Mouse (Mus musculus) cerebellum, adult (tissue): Measurements from ENCODE around the gene Slc6a17.

Experiments
- ATAC-seq: cut with Nextera tagmentation; 2 replicates; pipeline ENCODE4 v1.9.2; 2017; ENCODE audit warnings: mild to moderate bottlenecking, moderate library complexity, mixed read lengths; ENCODE audit not compliant: insufficient number of reproducible peaks, low FRiP score, low TSS enrichment

The Slc6a17 gene

DNA sequence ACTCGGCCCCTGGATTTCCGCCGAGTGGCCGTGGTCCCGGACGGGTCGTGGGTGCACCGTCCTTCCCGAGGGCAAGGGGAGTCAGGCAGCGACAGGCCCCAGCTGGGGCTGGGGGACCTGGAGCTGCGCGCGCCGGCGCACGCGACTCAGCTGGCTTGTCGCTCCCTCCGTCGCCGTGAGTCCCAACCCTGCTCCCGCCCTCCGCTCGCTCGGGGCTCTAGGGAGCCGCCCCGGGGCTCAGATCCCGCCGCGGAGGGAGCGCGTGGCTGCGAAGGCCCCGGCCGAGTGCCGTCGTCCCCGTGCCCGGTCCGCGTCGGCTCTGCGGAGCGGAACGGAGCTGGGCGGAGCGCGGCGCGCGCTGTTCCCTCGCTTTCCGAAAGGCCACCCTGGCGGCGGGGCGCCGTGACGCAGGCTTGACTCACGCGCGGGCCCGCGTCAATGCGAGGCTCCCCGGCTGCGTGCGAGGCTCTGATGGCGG lies at the start of gene Slc6a17:
Gene Slc6a17, minus strand, starts transcription at position 388 of the 478 bp plus-strand sequence.
- ATAC-seq: peak; percentile 71

DNA sequence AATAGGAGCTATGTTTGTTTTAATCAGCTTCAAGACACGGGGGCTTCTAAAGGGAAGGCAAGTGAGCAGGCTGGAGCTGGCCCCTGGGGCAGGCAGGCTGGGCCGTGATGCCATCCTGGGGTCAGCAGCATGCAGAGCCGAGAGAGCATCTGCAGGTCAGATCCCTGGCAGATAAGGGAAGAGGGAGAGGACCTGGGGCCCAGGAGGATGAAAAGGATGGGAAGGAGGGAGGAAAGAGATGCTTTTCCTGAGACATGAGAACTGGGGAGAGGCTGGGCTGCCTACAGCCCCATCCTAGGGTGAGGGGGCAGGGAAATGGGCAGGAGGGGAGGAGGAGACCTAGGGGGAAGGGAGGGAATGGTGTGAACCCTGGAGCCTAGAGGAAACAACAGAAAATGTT lies 47.5 kb upstream of the Slc6a17 start:
- ATAC-seq: no peak

DNA sequence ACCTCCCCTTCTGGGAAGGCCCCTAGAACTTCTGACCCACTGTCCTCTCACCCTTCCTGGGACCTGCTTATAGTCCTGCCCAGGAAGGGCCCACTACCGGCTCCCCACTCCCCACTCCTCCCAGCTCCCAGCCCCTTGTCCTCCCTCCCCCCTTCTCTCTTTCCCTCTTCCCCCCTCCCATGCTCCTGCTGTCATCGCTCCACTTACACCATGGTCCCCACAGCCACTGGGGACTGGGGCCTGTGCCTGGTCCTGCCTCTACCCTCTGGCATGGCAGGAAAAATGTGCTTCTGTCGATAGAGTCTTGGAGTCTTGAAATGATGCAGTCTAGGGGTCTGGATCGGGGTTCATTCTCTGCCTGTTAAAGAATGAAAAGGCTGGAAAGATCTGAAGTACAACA lies 46.1 kb upstream of the Slc6a17 start:
- ATAC-seq: no peak

DNA sequence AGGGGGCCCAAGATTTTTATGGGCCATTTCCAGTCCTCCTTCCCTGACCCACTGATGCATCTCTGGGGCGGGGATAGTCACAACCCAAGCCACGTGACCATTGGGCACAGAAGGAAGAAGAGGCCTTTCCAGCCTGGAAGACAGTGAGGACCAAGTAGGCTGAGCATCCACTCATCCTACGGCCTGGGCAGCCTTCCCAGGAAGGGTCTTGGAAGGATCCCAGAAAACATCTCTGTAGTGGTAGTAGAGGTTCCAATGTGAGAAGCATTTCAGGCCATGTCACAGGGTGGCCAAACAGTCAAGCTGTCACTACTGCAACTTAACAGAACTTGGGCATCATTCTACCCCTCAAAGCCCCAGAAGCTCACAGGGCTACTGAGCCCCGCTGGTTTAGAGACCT lies 44.8 kb upstream of the Slc6a17 start:
- no peak for ATAC-seq

DNA sequence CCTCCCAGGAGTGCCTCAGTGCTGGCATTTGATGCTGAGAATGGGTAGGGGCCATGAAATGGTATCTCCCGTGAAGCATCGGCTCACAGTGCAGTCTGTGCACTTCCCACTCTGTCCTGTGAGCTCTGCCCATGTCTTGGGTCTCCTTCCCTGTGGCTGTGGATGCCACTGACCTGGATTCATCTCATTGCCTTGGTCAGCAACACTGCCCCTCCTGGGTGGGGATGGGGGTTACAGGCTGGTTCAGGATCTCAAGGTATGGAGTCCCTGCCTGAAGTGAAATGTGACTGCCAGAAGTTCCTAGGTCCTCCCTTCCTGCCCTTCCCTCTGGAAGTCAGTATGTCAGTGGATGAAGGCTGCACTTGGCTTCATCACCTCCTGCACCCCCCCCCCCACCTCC lies 44.3 kb upstream of the Slc6a17 start:
- ATAC-seq: no peak

DNA sequence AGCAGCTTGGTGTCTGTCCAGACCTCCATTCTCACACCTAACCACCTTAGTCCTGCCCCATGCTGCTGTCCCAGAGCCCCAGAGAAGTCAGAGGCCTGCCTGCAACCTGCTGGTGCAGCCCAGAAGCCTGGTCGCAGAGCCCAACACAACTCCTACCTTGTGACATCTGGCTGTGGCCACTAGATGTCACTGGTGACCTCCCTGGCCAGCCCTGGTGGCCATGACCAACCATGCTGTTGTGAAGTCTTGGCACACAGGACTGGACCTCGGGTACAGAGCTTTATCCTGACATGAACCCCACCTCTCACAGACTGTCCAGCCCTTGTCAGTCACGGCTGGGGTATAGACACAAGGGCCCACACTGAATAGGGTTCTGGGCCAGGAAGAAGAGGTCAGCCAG lies 41.4 kb upstream of the Slc6a17 start:
- peak; percentile 87 for ATAC-seq

DNA sequence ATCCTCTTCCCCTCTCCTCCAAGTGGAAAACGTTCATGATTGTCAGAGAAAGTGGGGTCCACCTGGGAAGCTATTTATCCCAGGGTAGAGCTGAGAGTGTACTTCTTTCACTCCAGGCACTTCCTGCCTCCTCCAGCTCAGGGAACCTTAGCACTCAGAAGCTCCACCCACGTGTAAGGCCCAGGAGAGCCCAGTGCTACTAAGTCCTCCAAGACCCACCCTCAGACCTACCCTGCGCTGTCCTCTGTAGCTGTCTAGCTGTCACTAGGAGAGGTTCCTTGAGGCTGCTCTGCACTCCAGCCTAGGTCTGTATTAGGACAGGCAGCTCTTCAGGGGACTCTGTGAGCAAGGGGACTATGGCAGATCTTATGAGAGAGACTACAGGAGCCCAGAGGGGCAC lies 40.9 kb upstream of the Slc6a17 start:
- no peak; the same call in 1 of the 2 replicates for ATAC-seq

DNA sequence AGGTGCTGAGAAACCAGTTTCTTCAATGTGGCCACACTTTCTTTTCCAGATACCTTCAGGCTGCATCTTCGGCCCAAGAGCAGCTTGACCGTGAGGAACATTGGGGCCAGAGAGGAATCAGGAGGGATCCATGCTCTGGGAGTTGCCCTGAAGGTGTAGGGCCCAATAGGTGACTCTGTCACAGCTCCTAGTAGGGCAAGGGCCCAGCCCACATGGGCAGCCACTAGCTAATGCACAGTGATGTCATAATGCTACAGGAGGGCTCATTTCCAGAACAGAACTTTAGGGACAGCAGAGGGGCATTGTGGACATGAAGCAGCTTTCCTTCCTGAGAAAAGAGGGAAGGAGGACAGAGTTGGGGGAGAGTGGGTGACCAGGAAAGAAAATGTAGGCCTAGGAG lies 37.0 kb upstream of the Slc6a17 start, which contains the start of gene Ubl4b:
Gene Ubl4b, minus strand, starts transcription at position 232 of the 400 bp plus-strand sequence.
- no peak for ATAC-seq

DNA sequence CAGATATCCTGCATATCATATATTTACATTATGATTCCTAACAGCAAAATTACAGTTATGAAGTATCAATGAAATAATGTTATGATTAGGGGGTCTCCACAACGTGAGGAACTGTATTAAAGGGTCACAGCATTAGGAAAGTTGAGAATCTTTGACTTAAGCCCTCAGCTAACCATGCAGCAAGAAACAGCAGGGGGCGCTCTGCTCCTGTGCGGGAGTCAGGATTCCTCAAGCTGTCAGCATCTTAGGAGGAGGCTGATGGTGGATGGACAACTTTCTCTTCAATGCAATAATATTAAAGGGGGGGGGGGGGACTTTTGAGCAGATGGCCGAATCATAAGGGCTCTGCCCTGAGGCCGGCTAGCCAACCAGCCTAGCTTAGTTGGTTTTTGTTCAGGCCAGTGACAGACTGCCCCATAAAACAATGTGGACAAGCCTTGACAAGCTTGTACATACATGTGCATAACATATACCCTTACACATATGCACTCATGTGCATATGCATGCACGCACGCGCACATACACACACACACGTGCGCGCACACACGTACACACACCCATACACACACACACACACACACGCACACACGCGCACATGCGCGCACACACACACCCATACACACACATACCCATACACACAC lies 32.7 kb upstream of the Slc6a17 start:
- ATAC-seq: no peak; the same call in 1 of the 2 replicates

DNA sequence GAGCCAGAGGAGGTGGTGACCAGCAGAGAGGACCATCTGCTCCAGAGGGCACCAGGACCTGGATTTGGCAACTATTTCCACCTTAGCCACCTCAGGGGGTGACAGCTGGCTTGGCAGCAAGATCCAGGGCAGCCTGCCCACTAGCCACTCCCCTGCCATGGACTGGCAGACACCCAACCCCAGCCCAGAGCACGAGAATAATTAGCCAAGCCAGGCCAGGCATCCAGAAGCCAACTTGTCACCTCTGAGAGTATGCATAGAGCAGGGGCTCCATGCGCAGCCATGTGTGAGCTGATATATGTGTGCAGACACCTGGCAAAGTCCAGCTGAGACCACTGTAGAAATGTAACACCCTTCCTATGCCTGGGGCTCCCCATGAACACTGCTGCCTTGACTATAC lies 29.1 kb upstream of the Slc6a17 start:
- 0 out of 2 replicates have a peak, but pooled peaks have one; percentile 13 for ATAC-seq

DNA sequence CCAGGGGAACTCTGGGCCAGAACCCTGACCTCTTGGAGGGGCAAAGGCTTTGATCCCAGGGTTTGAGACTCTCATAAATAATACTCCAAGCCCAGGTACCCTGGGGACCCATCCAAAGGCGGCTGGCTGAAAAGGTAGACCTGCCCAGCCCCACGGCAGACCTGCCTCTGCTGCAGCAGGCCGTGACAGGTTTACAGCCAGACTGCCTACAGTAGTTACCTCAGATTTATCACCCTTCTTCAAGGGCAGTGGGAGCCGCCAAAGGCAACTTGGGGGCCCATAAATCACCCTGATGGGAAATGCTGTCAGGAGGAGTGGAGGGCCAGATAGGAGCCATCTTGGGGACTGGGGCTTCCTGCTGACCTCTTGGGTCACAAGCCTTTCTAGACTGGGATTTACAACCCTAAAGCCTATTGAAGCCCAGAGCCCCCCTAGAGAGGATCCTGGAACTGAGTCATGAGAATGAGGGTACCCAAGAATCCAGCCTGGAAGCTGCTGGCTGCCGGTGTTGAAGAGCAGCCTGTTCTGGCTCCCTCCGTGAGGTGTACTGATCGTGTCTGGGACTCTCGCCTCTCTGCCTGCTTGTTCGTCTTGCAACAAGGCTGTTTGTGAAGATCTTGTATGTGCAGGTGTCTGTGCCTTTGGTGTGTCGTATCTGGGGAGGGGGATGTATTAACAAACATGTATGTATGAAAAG lies 28.0 kb upstream of the Slc6a17 start:
- ATAC-seq: no peak

DNA sequence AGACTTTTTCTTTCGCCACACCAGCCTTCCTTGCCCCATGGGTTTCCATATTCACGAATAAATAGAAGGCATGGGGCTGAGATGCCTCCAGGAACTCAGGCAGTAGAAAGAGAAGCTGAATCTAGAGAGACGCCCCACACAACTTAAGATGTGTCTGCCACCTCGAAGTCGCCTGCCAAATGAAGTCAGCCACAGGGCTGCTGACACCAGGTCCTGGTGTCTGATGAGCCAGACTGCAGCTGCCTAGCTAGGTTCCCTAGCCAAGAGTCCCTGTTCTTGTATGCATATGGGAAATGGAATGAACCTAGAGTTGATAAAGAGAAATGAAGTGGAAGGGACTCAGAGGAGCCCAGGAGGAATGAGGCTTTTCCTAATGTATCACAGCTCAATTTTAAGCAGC lies 27.5 kb upstream of the Slc6a17 start:
- no peak for ATAC-seq

DNA sequence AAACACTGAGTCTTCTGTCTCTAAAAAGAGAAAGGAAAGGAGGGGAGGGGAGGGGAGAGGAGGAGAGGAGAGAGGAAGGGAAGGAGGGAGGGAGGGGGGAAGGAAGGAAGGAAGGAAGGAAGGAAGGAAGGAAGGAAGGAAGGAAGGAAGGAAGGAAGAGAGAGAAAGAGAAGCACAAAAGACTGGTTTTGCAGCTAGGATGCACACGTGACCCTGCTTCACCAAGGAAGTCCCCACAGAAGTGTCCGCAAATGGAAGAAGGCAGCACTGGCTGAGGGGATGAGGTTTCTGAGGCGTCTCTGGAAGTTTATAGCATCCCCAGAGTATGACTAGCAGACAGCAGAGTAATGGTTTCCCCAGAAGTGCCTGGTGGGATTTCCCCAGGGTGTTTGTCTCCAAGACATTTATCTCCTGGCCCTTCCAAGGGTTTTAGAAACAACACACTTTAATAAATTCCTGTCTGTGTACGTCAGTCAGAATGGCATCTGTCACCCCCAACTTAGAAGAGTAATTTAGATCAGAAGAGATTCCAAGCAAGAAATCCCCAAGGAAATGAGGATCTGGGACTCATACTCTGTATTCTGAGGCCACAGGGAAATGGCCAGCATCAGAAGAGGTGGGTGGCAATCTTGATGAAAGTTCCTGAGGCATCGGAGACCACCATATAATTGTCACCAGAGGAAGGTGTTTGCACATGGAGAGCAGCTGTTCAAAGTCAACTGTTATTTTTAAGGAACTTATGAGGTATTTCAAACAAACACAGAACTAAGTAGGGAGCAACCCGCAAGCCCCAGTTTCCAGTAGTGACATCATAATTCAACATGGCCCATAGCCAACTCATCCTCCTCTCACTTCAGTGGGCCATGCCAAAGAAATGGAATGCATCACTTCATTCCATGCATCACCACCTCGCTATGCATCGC lies 25.6 kb upstream of the Slc6a17 start:
- ATAC-seq: no peak

DNA sequence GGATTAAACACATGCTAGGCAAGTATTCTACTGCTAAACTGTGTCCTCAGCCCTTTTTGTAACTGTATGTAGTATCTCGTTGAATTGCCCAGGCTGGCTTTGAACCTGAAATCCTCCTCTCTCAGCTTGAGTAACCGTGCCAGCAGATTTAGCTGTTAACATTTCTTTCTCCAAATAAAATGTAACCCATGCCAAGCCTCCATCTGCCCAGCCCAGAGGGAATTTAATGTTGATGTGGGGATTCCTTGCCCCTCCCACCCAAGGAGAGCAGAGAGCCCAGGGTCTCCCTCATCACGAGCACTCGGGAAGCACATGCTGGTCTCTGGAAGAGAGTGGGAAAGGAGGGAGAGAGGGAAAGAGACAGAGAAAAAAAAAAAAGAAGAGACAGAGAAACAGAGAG lies 24.8 kb upstream of the Slc6a17 start:
- no peak for ATAC-seq

DNA sequence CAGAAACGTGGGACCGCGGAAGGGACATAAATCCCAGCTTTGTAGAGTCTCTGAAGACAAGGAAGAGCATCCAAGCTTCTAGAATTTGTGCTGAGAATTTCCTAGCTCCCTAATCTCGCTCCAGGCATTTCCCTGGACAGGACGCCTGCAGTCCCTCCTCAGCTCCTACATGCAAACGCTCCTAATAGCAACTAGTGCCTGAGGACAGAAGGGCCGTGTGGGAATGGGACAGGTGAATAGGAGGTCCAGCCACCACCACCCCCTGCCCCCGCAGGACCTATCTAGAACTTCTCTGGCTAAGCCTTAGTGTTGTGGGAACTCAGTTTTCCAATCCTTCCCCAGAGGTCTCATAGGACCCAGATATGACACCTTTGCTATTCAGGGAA lies 19.7 kb upstream of the Slc6a17 start:
- 0 out of 2 replicates have a peak, but pooled peaks have one; percentile 13 for ATAC-seq

DNA sequence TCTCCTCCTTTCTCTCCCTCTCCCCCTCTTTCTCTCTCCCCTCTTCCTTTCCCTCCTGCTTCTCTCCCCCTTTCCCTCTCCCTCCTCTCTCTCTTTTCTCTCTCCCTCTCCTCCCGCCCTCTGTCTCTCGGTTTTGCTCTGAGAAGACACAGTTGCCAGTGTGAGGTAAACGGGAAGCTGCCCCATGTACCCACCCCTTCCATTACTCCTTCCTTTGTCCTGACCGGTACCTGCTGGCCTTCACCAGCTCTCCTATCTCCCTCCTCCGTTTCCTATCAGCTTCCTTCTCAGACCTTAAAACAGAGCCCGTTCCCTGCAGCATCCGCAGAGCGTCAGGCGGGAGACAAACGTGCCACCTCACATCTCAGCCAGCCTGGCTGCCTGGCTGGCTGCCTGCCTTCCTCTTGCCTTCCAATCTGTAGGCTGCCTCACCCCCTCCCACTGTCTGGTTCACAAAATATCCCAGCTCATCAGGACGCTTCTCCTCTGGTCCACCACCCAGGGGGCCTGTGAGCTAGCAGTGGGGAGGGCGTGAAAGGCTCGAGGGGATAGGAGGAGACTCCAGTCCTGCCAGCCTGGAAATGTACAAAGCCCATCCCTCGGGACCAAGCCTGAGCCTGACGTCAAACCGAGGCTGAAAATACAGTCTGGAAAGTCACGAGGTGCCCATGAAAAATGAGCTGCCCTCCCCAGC lies 19.1 kb upstream of the Slc6a17 start:
- peak; percentile 64 for ATAC-seq

DNA sequence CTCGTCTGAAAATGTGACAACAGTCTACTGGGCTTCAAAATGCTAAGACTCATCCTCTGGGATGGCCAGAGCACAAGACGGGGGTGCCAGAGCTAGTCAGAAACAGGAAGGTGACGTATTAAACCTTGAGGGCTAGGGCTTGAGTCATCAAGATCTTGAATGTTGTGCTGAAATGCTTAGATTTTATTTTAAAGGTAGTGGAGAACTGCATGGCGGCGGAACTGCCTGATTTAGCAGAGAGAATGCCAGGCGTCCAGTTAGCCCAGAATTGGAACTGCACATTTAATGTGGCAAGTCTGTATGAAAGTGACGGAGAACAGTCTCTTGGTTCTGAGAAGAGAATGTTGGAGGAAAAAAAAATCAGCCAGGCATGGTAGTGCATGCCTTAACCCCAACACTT lies 17.1 kb upstream of the Slc6a17 start:
- ATAC-seq: no peak

DNA sequence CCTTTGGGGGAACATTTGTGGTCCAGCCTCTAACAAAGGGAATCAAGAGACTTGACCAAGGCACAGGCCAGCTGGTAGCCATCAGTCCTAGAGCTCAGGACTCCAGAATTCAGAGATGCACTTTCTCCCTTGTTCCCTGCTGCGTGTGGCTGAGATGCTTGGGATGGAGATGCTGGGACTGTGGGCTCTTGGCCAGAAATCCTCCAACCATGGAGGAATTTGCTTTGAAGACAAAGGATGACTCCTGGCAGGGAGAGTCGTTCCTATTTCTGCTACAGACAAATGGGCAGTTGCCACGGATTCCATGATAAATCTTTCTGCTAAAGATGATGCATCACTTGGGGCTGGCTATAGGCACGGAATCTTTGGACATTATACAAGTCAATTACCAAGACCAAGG lies 15.7 kb upstream of the Slc6a17 start:
- no peak for ATAC-seq

DNA sequence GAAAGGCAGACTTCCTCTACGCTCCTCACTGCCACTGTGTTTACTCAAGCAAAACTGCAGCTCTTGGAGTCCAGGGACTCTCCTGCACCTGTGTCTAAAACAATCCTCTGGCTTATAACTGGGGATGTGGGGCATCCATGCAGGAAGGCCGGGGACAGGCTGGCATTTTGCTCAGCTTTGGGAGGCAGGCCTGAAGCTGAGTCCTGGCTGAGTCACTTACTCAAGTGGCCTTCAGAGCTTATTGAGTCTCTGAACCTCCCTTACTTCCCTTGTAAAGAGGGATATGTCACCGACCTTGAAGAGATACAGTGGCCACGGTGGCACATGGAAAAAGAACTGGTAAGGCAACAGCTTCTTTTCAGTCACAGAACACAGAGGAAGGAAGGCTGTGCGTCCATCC lies 12.8 kb upstream of the Slc6a17 start:
- ATAC-seq: no peak

DNA sequence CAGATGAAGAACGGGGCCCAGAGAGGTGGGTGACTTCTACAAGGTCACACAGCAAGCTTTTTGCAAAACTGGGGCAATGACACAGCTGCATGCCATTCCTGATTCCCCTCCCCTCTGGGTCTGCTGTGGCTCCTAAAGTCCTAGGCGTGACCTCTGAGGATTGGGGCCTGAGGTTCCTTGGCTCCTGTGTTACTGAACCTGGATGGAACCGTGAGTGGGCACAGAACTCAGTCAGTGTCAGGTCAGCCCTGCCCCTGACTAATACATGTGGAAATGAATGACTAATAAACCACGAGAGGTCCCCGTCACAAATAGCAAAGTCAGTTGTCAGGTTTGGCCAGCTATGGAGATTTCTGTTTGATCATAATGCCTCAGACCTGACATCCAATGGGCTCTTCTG lies 11.4 kb upstream of the Slc6a17 start:
- ATAC-seq: no peak
